Mouse (Mus musculus) right cerebral cortex, postnatal 36 days (tissue): ENCODE measurements at regions not wholly inside any gene's neighbourhood (a gene's known extent, or its start where the extent isn't known, plus 50 kb on each side); places are given as distances from the start of the nearest gene placed in this dataset.

Experiments
- DNase-seq, 2 experiments: peaks; one replicate each; pipeline ENCODE4 v3.0.0; 2022; ENCODE audit warnings: low spot score in 2 of 2, mixed read lengths in 1 of 2

DNA sequence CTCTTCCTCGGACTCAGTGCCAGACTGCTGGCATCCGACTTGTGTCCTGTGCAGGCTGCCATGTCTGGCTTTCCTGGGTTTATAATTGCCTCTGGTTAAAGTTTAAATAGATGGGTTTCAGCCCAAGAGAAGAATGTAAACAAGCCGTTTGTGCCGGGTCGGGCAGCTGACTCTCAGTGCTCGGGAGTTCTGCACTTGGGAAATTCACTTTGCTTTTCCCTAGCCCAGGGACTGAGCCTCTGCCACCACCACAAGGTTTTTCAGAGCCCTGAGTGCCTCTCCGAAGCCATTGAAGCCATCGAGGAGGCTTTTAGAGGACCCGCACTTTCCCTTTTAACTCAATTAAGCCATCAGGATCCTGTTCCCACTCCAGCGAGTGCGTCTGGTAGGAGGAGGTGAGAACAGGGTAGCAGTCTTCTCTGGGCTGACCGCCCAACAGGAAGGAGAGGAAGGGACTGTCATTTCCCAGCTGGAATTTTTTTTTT lies 80.8 kb upstream of the Mkln1 start:
- no peak for DNase-seq

DNA sequence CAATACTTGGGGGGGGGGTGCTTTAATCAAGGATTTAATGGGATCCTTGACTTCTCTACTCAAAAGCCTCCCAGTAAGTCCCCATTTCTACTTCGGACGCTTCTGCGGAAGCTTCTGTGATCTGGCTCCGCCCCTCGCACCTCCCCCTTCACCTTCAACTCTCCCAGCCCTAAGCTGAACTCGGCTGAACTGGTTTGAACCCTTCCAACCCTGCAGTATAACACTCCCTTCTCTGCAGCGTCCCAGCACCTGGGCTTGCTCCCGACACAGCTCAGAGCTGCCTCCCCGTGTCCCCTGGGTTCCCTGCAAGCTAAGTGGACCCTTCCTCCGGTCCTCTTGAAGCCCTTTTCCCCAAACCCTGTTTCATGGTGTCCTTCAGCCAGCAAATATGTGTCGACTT lies 80.0 kb upstream of the Mkln1 start:
- no peak for DNase-seq

DNA sequence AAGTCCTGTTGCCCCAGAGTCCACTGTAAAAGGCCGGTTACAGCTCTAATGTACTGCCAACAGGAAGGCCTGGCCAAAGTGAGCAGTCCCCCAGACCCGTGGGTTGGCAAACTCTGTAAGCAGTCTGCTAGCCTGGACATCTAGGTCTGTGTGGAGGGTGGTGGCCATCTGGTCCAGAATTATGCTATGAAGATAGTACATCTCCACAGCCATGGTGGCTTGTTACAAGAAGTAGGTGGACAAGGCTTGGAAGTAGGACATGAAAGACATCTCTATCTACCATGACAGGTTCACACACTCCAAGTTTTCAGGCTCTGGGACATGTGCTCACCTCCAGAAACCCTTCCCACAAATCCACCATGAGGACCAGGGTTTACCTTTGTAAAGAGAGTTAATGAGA lies 79.1 kb upstream of the Mkln1 start:
- DNase-seq = no peak

DNA sequence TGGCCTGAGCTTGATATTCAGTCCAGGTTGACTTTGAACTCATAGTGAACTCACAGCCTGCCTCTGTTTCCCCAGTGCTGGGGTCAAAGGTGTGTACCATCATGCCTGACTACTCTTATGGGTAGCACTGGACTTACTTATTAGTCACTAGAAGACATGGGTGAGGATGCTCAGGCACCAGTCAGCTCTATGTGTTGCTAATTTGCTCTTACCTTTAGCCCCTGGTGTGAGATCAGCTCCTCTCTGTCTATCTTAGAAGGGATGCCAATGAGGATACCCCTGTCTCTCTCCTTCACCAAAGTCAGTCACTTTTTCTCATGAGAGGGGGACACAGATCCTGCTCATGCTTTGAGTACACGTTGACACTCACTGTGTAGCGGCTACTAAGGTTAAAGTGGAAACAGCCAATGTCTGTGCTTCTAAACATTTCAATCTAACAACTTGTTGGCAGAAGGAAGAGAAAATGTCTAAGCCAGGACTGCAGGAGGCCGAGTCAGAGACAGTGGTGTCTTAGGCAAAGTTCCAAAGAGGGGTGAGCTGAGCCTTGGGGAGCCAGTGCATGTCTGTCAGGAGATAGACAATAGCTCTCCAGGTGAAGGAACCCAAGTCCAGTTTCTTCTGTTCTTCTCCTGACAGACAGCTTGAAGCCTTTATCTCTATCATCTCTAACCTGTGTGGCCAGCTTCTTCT lies 78.2 kb upstream of the Mkln1 start:
- no peak for DNase-seq

DNA sequence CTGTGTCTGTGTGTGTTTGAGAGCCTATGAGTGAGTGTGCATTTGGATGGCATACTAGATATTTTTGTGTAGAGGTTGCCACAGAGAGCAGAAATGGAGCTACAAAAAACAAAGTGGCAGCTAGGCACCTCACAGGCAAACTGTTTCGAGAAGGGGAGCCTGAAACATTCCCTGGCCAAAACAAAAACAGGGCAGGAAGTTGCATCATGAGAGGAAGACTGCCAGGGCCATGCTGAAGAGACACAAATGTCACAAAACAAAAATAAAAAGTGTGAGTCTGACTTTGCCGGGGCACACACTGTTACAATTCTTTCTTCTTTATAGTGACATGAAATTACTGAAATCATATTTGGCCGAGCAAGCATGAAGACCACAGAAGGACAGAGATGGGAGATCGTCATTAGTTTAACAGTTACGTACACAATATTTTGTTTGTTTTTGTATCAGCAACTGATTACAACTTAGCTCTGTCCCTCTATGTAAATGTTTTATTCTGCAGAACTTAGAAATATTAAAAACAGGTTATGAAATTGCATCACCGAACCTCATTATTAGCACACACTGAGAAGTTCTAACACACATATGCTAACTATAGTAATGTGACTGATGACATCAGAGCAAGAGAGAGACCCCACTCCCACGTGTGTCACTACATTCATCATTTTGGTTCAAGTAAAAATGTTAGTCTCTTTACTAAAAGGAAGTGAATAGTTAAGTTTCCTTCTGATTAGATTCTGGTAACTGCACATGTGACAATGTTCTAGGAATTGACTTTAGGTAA lies 77.3 kb upstream of the Mkln1 start:
- no peak for DNase-seq

DNA sequence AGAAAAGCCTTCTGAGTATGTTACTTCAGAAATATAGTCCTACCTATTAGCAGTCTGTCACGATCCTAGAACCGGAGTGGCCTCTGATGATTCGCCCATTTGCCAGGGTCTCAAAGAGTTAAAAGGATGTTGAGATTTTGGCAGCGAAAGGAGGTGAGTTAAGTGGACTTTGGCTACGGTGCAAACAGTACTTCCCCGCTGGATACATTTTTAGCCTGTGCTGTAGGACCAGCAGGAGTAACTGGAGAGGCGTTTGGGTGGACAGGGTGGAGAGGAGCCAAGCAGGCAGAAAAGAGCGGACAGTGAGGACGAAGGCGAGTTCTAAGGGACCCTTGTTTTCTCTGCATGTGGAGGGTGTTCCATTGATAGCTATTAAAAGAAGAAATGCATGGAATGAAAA lies 76.6 kb upstream of the Mkln1 start:
- DNase-seq = no peak

DNA sequence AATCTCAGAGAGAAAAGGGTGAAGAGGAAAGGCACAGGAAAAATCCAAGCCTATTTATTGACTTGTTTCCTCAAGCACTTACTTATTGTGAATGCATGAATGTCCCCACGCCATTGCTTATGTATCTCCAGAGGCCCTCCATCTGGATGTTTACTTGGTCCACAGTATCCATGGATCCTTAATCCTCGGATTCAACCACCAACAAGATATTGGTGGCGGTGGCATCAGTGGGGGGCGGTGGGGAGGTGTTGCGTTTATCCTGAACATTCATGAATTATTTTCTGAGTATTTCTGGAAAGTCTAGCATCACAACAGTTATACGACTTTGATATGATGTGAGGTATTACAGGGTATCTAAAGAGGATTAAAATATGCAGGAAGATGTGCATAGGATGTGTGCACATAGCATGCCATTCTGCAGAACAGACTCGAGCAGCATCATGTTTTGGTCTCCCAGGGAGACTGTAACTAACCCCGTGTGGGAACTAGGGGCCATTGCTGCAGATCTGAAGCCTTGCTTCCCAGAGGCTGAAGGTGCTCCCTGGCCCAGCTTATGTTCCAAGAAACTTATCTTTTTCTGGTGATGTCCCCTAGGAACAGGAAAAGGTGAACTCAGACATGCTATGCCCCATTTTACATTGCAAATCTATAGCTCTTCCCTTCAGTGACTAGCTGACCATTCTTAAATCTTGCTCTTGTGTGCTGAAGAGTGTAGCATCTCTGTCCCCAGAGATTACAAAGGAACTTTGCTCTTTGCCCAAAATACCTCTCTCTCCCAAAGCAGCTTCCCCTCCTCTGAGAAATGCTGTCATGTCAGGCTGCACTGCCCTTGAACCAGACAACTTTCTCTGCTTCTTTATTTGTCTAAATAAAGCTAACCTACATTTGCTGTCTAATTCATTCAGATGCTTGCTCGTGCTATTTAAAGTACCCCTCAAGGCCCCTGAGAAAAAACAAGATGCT lies 75.0 kb upstream of the Mkln1 start:
- DNase-seq = no peak

DNA sequence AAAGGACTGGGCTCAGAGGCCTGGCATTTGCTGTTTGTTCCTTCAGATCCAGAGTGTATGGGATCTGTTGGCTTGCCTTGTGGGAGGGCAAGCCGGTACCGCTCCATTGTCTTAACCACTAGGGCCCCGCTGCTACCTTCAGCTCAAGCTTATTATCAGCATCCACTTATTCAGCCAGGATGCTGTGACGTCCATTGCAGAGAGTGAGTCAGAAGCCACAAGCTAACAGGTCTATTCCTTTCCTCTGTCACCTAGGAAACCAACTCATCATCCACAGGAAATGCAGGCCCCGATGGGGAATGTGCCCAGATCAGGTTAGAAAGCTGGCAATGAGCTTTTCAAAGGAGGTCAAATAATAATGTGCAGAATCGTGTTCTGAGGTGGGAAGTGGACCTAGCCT lies 73.8 kb upstream of the Mkln1 start:
- peak; percentile 51 to 78 for DNase-seq

DNA sequence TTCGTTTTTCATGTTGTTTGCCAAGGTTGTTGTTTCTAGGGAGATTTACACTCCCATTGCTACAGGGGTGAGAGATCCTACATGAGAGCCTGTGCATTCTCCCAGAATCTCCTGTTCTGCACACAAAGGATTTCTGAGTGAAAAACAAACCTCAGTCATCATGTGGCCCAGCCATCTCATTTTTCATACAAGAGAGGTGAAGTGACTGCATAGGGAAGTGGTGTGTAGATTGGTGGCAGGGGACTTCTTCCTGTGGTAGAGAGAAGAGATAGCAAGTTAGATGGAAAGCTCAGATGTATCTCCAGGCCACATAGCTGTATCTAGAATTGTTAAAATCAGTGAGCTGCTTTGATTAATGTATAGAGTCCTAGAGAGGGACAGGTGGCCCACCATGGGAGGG lies 72.9 kb upstream of the Mkln1 start:
- DNase-seq = no peak

DNA sequence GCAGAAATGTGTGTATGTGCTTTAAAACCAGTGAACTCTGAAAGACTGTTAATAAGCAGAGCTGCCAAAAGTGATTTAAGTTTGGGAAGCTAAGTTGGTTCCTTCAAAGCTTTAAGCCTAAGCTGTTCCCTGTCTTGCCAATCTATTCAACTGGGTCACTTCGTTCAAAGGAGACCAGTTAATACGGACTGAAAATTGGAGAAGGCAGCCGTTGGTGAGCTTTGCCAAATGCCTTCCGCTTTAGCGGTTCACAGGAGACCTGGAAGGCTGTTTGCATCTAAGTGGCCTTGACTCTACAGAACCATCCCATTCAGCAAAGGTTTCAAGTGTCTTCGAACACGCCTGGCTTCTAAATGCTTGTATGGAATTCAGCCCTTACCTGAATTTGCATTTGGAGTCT lies 68.2 kb upstream of the Mkln1 start:
- no peak for DNase-seq

DNA sequence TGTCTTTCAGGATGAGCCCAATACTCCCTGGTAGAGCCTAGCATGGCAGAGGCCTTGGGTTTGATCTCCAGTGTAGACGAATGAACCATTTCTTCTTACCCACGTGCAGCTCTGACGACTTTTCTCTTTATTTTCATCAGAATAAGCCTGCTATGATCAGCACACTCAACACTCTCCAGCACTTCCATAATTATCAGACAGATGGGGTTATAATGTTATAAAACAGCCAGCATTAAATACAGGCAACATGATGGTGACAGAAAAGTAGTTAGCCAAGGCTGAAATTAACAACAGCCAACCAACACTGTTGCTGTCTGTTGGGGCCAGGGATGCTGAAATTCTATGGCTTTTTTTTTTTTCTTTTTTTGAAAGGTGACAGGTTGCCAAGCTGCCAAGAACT lies 67.7 kb upstream of the Mkln1 start:
- no peak for DNase-seq

DNA sequence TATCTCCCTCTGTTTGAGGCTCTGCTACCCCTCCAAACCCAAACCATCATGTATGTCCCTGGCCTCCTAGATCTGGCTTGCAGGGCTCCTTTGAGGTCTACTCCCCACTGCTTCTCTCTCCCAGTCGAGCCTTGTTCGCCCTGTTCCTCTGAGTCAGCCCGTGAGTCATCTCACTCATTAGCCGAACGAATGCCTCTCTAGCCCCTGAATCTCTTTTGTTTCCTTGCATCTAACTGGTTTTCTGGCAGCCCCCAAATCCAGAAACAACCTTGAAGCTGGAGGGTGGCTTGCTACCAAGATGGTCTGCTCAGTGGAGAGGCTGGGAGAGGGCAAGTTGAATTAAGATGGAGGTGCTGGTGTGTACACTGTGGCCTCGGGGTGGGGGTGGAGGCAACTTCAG lies 66.3 kb upstream of the Mkln1 start:
- no peak for DNase-seq

DNA sequence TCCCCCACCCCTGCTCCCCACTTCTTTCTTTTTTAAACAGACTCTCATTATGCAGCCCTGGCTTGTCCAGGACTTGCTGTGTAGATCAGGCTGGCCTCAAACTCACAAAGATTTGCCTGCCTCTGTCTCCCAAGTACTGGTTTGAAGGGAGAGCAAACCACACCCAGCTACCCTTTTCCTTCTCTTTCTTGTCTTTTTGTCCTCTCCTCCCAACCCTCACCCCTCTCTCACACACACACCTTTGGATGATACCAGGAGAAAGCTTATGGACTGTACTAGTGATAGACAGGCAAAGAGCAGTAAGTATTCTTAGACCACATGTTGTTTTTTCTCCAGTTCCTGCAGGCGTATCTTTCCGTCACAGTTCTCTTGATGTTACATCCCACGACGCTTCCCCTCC lies 65.8 kb upstream of the Mkln1 start:
- DNase-seq = no peak

DNA sequence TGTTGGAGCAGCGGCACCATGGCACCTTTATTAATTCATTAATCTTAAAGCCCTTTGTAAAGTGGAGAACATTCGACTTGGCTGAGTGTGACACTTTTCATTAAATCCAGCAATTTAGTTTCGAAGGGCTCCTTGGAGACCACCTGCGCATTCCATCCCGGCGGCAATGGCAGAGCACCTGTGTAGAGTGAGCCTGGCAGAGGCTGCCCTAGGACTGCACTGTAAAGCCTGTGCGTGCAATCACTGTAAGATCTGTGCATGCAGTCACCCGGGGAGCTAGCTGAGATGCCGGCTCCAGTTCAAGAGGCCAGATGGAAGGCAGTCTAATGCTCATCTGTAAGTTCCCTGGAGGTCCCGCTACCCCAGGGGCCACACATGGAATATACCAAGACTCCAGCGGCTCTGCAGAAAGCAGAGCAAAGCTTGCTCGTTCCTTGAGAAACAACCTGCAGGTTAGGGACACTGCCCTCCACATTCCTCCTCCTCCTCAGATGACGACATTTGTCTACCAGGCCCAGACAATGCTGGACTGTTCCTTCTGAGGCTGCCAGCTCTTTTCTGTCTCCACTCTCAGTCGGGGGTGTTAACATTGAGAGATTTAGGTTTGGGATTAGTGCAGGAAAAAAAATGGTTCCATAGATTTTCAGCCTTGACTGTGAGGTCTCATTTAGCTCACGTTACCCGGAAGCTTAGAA lies 65.2 kb upstream of the Mkln1 start:
- no peak for DNase-seq

DNA sequence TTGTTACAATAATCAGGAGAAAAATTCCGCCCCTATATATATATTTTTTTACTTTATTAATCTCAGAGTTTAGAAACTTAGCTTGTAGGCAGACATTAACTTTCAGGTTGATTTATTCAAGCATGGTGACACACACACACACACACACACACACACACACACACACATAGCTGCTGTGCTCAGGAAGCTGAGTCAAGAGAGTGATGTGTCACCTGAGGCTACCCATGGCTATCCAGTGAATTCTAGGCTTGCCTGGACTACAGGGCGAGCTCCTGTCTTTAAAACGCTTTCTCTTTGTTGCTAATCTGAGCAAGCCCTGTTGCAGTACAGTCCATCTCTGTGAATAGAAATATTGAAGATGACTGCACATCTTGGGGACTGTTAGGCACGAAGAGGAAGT lies 64.4 kb upstream of the Mkln1 start:
- DNase-seq = no peak

DNA sequence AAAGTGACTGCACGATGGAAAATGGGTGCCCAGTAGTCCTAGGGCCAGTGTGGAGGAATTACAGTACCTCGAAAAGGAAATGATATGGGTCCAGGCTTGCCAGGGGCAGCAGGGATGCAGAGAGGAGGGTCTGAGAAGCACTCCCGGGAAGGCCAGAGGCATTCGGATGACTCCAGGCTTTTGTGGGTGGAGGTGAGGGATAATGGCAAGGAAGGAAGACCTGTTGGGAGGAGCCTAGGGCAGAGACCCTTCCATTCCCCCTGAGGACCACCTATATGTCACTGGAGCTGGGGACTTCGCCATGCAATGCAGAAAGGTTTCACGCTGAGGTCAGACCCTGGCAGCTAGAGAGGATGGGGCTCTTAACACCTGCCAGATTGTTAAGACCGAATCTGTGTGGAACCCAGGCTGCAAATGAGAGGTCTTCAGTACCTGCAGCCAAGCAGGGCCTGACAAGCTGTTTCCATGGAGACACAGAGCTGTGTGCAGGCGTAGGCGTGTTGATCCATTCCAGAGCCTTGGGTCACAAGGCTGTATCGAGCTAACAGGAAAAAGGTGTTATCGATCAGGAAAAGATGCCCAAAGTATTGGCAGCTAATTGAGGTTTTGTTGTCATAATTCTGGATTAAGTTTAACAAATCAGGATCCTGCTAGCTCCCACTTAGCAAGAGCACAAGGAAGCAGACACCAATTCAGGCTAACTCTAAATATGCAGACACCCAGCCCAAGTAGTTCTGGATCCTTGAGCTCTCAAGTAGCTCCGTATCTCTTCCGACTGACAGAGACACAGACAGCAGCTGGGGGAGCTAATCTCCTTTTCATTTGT lies 59.2 kb upstream of the Mkln1 start:
- DNase-seq = peak in 1 of 2 experiments; percentile 36

DNA sequence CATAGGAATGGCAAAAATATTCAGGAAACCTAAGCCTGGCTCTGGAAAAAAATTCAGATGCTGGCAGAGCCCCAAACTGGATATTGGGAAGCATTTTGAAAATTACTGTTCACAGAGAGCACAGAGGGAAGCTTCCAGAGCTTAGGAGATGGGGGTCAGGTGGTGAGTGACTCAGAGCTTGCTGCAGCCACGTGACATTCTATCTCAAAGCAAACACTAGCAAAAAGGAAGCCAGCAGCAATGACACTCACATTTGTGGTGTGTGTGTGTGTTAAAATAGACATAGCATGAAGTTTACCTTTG lies 58.6 kb upstream of the Mkln1 start:
- DNase-seq = no peak

DNA sequence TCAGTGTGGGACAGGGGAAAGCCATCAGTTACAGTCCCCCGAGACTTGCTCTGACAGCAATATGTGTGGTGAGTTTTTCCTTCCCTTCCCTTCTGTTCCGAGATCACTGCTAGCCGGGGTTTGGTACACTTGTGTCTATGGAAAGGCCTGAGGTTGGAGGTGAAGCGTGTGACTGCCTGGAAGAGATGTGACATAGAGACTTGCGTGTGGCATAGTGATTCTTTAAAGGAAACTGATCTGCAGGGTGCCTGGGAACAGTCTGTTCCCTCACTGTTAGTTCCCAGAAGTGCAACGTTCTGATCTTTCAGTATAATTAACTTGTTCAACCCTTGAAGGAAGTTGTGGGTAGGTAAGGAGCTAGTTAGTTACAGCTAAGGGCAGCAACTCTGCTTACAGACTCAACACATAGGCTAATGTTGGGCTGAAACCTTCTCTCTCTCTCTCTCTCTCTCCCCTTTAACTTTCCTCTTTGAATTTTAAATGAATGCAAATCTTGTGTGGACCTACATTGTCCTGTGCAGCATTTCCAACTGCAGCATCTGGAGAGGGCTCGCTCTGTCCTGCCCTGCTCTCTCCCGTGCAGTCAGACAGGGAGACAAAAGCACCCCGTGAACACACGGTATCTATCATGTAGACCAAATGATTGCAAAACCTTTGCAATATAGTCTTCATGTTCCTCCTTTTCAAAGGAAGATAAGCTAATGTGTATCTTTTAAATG lies 53.0 kb upstream of the Mkln1 start:
- no peak for DNase-seq

DNA sequence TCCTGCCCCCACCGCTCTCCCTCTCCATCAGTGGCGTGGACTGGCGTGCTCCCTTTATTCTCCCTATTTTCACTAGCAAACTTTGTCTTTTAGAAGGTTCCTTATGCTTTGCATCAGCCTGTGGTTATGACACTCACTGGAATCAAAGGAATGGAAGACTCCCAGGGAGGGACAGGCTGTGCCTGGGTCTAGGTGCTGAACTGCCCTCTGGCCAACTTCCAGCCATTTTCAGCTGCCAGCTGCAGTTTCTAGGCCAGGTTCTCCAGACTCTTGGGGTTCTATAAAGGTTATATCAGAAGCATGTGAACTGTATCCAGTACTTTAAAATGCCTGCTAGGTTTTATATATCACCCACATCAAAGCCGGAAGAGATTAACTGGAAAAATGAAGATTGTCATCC lies 50.2 kb upstream of the Mkln1 start:
- DNase-seq = no peak
